Mouse (Mus musculus) neural tube, embryonic 14.5 days (tissue): Measurements from ENCODE around the gene Zfp335. TPM values are rescaled to one million over a fixed set of nuclear protein-coding genes. Genes with fewer than 3 reads are reported as not detected.
"Not testable (repeated sequence)": the region's sequence is repeated elsewhere in the genome, so short reads cannot be mapped to it uniquely, and the experiment has no call there.

Experiments
- ATAC-seq: fragments of 200-750 bp; cut with Nextera tagmentation; 2 replicates; pipeline ENCODE4 v1.8.0; 2017; ENCODE audit warnings: low read depth, mild to moderate bottlenecking, moderate TSS enrichment, moderate library complexity
- H3K27ac ChIP-seq: fragments of 300-500 bp; sonication (generic); 2 replicates; pipeline ENCODE4 v1.5.1; 2014; ENCODE audit warnings: low read depth, mild to moderate bottlenecking, control low read depth, low read length, moderate library complexity, mixed read lengths
- H3K27me3 ChIP-seq: fragments of 300-500 bp; sonication (generic); 2 replicates; pipeline ENCODE4 v1.6.1; 2014; ENCODE audit warnings: low read length; ENCODE audit not compliant: control insufficient read depth, insufficient read depth
- H3K36me3 ChIP-seq: fragments of 300-500 bp; sonication (generic); 2 replicates; pipeline ENCODE4 v1.6.1; 2014; ENCODE audit warnings: low read length, mixed read lengths; ENCODE audit not compliant: control insufficient read depth, insufficient read depth
- H3K4me1 ChIP-seq: fragments of 300-500 bp; sonication (generic); 2 replicates; pipeline ENCODE4 v1.6.1; 2014; ENCODE audit warnings: low read length; ENCODE audit not compliant: control insufficient read depth, insufficient read depth
- H3K4me2 ChIP-seq: fragments of 300-500 bp; sonication (generic); 2 replicates; pipeline ENCODE4 v1.6.1; 2014; ENCODE audit warnings: mild to moderate bottlenecking, low read depth, low read length, control low read depth
- H3K4me3 ChIP-seq: fragments of 300-500 bp; sonication (generic); 2 replicates; pipeline ENCODE4 v1.5.1; 2014; ENCODE audit warnings: low read depth, low read length, control low read depth, mixed read lengths
- H3K9ac ChIP-seq: fragments of 300-500 bp; sonication (generic); replicated peaks from 2 replicates; pipeline ENCODE4 v1.6.1; 2014; ENCODE audit warnings: low read depth, mild to moderate bottlenecking, control low read depth, low read length, mixed read lengths
- H3K9me3 ChIP-seq: fragments of 300-500 bp; sonication (generic); 2 replicates; pipeline ENCODE4 v1.6.1; 2016; ENCODE audit warnings: low read length; ENCODE audit not compliant: control insufficient read depth
- WGBS: fragments of 180-500 bp; shearing (Covaris S2); extraction: QIAGEN DNeasy Blood & Tissue Kit; methylation state at CpG from one replicate; pipeline ENCODE4 v1.1.7; 2014; 5-methylcytosine and 5-hydroxymethylcytosine counted together
- polyA plus RNA-seq: library from polyadenylated mRNA; unstranded; fragments of >200 nt; fragmentation: Nextera tagmentation; extraction: Ambion mirVana; gene quantifications from 2 replicates; pipeline ENCODE4 v1.2.1, GENCODE M21; 2014

The Zfp335 gene
- polyA plus RNA-seq, 1 experiment from 2014 or later = 14.3 TPM

DNA sequence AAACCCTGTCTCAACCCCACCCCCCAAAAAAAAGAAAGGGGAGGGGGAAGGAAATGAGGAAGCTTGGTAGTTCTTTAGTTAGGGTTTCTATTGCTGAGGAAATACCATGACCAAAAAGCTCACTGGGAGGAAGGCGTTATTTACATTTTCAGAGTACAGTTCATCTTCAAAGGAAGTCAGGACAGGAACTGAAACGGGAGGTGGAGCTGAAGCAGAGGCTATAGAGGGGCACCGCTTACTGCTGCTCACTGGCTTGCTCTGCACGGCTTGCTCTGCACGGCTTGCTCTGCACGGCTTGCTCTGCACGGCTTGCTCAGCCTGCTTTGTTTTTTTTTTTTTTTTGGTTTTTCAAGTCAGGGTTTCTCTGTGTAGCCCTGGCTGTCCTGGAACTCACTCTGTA lies 43.1 kb downstream of the Zfp335 start:
- no peak overlapping the region for H3K4me2 ChIP-seq
- H3K4me3 ChIP-seq = no peak overlapping the region
- no peaks in the 10 kb centered on the region for H3K27me3 ChIP-seq
- 77% methylated on average over 7 of the region's 7 CpGs for WGBS
- ATAC-seq = no peak
- no peaks in the 10 kb centered on the region for H3K36me3 ChIP-seq
- no peak overlapping the region for H3K27ac ChIP-seq
- H3K4me1 ChIP-seq = no peaks in the 10 kb centered on the region
- no peaks in the 10 kb centered on the region for H3K9me3 ChIP-seq
- no peak overlapping the region for H3K9ac ChIP-seq

DNA sequence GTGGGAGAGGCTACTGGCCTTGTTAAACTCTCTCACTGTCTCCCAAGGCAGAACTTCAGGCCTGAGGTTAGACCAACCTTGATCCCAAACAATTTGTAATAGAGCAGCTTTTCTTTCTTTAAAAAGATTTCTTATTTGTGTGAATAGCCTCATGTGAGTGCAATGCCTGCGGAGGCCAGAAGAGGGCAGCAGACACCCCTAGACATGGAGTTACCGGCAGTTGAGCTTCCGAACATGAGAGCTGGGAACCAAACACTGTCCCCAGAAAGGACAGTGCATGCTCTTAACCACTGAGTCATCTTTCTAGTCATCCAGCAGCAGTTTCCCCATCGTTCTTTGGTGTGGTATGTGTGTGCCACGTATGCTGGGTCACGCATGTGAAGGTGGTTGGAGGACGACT lies 44.0 kb downstream of the Zfp335 start:
- no peak overlapping the region for H3K4me2 ChIP-seq
- WGBS = 91% methylated on average over 7 of the region's 7 CpGs
- H3K4me1 ChIP-seq = no peaks in the 10 kb centered on the region
- H3K27me3 ChIP-seq = no peaks in the 10 kb centered on the region
- H3K9me3 ChIP-seq = no peaks in the 10 kb centered on the region
- no peaks in the 10 kb centered on the region for H3K36me3 ChIP-seq
- ATAC-seq = no peak
- H3K9ac ChIP-seq = no peak overlapping the region
- no peak overlapping the region for H3K27ac ChIP-seq
- H3K4me3 ChIP-seq = no peak overlapping the region

DNA sequence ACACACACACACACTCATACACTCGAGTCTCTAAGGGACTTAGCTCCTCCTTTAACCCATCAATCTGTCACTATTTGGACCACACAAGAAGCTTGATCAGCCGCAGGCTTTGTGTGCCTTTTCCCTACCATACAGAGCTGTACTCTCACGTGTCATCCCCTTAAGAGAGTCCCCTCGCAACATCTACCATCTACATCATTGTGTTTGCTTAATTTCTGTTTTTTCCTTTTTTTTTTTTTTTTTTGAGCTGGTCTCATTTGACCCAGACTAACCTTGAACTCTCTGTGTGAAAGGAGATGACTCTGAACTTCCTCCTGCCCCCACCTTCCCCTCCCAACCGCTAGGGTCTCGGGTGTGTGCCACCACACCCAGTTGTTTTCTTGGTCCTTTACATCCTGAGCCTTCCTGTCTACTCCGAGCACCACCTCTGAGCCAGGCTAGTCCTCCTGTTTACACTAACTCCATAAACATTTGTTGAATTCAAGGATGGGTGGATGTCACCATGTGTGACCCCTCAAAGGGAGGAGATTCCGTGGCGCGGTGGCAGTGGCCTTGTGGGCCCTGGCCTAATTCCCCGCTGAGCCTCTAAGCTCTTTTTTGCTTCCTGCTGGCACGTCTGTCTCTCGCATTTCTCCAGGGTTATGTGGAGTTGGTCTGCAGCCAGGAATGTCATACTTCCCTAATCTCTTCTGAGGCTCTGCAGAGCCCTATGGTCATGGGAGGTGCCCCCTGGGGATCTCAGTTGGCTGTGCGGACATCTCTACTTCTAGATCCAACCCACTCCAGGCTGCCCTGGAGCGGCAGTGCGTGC lies 44.6 kb downstream of the Zfp335 start:
- H3K4me2 ChIP-seq = no peak overlapping the region
- H3K4me1 ChIP-seq = 0 out of 2 replicates have a peak, but pooled peaks cover 2% of the 10 kb centered on the region
- H3K27ac ChIP-seq = no peak overlapping the region
- no peaks in the 10 kb centered on the region for H3K9me3 ChIP-seq
- WGBS = 56% methylated on average over 16 of the region's 16 CpGs
- no peaks in the 10 kb centered on the region for H3K36me3 ChIP-seq
- no peaks in the 10 kb centered on the region for H3K27me3 ChIP-seq
- H3K4me3 ChIP-seq = no peak overlapping the region
- no peak overlapping the region for H3K9ac ChIP-seq
- no peak for ATAC-seq

DNA sequence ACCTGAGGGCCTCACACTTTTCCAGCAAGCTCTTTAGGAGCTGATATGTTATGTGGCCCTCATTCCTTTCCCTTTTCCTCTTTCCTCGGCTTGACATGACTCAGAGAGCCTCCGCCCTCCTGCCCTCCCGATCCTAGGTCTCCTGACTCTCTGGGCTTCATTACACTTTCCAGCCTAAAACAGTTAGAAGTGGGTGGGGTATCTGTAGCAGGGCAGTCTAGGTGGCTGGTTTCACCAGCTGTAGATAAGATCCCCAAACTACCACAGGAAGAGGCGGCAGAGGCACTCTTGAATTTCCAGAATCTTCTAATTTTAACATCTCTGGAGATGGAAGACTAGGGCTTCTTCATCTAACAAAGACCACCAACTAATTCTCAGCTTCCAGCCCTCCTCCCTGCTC lies 47.0 kb downstream of the Zfp335 start:
- H3K9ac ChIP-seq = no peak overlapping the region
- H3K9me3 ChIP-seq = no peaks in the 10 kb centered on the region
- no peak for ATAC-seq
- H3K4me1 ChIP-seq = 0 out of 2 replicates have a peak, but pooled peaks cover 3% of the 10 kb centered on the region
- H3K36me3 ChIP-seq = no peaks in the 10 kb centered on the region
- H3K4me2 ChIP-seq = no peak overlapping the region
- H3K4me3 ChIP-seq = no peak overlapping the region
- H3K27me3 ChIP-seq = no peaks in the 10 kb centered on the region
- H3K27ac ChIP-seq = no peak overlapping the region
- WGBS = 91% methylated on average over 4 of the region's 4 CpGs

DNA sequence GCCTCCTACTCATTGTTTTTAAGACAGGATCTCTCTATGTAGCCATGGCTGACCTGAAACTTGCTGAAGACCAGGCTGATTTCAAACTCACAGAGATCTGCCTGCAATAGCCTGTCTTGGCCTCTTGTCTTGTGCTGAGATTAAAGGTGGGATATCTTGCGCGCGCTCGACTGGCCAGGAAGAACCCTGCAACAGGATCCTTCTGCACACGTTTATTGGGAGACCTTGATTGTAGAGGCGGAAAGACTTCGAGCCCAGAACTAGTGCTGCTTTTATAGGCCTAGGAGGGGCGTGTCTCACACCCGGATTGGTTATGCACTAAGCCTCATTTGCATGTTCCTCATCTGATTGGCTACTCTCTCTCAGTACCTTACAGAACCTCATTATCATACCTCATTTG lies 48.1 kb downstream of the Zfp335 start:
- not testable (repeated sequence) for H3K4me2 ChIP-seq, H3K4me3 ChIP-seq, H3K4me1 ChIP-seq, H3K27ac ChIP-seq, H3K27me3 ChIP-seq, ATAC-seq, H3K36me3 ChIP-seq, H3K9me3 ChIP-seq, H3K9ac ChIP-seq
- WGBS = 90% methylated on average over 7 of the region's 9 CpGs

DNA sequence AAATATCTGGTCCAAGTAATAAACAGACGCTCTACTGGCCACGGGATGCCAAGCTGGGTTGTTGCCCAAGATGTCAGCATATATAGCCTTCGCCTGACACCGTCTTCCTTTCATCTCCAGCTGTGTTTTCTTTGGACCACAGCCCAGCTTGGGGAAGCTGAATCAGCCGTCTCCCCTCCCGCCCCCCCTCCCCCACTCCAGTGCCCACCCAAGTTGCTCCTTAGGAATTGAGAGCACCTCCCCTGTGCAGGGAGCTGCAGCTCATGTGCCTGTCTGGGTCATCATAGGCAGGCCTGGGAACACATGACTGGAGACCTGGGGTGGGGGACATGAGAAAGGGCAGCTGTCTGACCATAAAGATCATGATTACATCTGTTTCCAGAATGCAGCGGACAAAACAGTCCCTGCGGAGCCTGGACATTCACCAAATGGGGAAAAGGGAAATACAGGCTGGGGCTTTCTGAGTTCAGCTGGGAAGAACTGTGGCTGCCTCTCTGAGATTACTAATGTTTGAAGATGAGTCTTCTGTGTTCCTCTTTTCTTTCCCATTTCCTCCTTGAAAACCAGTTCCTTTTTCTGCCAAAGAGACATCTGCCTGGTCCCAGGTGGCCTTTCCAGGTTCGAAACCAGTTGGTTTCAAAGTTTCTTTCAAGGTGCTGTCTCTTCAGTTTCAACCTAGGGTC lies 49.2 kb downstream of the Zfp335 start:
- Histone ChIP-seq H3K27me3 (no peaks in the 10 kb centered on the region), H3K9me3 (no peaks in the 10 kb centered on the region), H3K4me2 (no peak overlapping the region), H3K9ac (no peak overlapping the region), H3K36me3 (no peaks in the 10 kb centered on the region), H3K4me3 (no peak overlapping the region), H3K4me1 (peaks cover 9% of the 10 kb centered on the region; the same call in 1 of the 2 replicates), H3K27ac (peak overlapping the region; percentile 57; the same call in 1 of the 2 replicates)
- WGBS = 29% methylated on average over 9 of the region's 9 CpGs
- ATAC-seq = peak; percentile 58; the same call in 1 of the 2 replicates

DNA sequence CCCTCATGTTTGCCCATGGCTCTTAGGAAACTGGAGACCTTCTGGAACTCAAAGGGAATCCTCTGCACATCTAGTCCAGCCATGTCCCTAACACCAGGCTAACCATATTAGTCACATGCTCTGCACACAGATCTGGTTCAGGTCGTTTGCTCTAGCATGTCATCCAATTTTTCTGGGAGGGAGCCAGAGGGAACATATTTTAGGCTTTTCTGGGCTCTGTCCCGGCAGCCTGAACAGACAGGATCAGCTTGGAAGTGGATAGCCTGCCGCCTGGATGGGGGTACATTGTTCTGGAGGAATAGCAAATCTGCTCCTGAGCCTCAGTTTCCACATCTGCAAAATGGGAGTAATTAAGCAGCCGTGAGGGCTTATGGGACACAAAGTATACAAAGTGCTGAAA lies 50.5 kb downstream of the Zfp335 start:
- no peak overlapping the region for H3K4me2 ChIP-seq
- 0 out of 2 replicates have a peak overlapping the region, but pooled peaks have one; percentile 57 for H3K27ac ChIP-seq
- no peaks in the 10 kb centered on the region for H3K9me3 ChIP-seq
- no peaks in the 10 kb centered on the region for H3K36me3 ChIP-seq
- ATAC-seq = no peak
- H3K9ac ChIP-seq = no peak overlapping the region
- peaks cover 3% of the 10 kb centered on the region; the same call in 1 of the 2 replicates for H3K27me3 ChIP-seq
- 81% methylated on average over 4 of the region's 4 CpGs for WGBS
- H3K4me1 ChIP-seq = peaks cover 14% of the 10 kb centered on the region; the same call in 1 of the 2 replicates
- H3K4me3 ChIP-seq = no peak overlapping the region

DNA sequence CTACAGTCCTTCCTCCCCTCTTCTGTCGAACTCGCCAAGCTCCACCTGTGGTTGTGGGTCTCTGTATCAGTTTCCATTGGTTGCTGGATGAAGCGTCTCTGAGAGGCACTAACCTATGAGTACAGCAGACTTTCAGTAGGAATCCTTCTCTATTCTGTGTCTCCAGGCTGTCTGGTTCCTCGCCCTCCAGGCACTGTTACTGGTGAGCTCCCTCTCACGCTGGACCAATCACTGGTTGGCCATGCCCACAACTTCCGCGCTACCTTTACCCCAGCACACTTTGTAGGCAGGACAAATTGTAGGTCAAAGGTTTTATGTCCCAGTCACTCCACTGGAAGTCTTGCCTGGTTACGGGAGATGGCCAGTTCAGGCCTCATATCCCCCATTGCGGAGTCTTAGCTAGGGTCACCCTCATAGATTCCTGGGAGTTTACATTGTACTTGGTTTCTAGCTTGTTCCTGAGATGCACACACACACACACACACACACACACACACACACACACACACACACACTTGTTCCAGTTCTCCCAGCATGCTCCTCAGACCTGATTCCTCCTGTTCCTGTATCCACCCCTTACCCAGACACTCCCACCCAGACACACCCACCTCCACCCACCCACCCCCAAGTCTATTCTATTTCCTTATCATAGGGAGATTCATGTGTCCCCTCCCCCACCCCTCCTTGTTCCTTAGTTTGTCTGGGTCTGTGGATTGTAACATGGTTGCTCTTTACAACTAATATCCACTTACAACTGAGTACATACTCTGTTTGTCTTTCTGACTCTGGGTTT lies 51.7 kb downstream of the Zfp335 start:
- WGBS = 51% methylated on average over 9 of the region's 9 CpGs
- Histone ChIP-seq H3K27me3 (peaks cover 3% of the 10 kb centered on the region; the same call in 1 of the 2 replicates), H3K9ac (no peak overlapping the region), H3K36me3 (no peaks in the 10 kb centered on the region), H3K4me2 (no peak overlapping the region), H3K4me3 (no peak overlapping the region), H3K9me3 (no peaks in the 10 kb centered on the region), H3K4me1 (peaks cover 15% of the 10 kb centered on the region; the same call in 1 of the 2 replicates), H3K27ac (no peak overlapping the region)
- ATAC-seq = no peak
